Mouse (Mus musculus): ENCODE results near the gene Tom1l2.

- TF ChIP-seq CTCF (IDR thresholded peaks at IDR 0.05; ENCODE audit: control insufficient read depth, insufficient read depth, insufficient replicate concordance, low read depth, low read length) (no peak), POLR2A (IDR thresholded peaks at IDR 0.05; ENCODE audit: control insufficient read depth, low read depth, low read length) (no peak)
These were observed 154.1 kb downstream of the Tom1l2 start for GRCm38 (mm10) chr11:60198651-60199050.

Measured in testis, adult 2 months (tissue).